Mouse (Mus musculus) liver, adult 2 months (tissue): Measurements from ENCODE around the gene Fam228b.

Experiments used
- CTCF ChIP-seq: fragments of 200-500 bp; IDR thresholded peaks from 2 replicates; pipeline ENCODE4 v1.5.1; 2011; ENCODE audit warnings: low read depth, low read length, control low read depth
- POLR2A ChIP-seq: fragments of 200-500 bp; IDR thresholded peaks from 2 replicates; pipeline ENCODE4 v1.6.1; 2011; ENCODE audit warnings: low read length, control low read depth; ENCODE audit not compliant: insufficient read depth; ENCODE audit errors: extremely low read depth

GRCm38 (mm10) chr12:4706901-4707300 is 62.2 kb downstream of the Fam228b start:
- no peak for TF ChIP-seq CTCF
- TF ChIP-seq POLR2A = no peak
